Comparison of ENCODE assay signal across 8 mouse cellular contexts in the genomic region with DNA sequence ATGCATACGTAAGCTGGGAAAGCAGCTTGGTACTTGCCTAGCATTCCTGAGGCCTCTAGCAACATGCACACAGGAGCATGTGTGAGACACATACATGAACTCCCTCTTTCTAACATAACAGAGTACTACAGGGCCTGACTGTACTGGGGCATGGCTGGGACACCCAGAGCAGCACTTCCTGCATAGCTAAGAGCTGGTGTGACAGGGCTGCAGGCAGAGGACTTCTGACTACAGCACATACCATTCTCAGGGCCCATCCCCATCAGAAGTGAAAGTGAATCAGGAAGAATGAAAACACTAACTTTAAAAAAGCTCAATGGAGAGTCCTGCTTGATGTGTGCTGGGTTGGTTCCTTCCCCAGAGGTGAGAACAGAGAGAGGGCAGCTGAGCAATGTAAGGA.
A peak's percentile ranks its signal among the peaks of the same experiment; 100 is the strongest.
DNase-seq lines count a peak whose midpoint lies in the region; ATAC-seq and TF ChIP-seq lines count a peak whose summit lies in the region.

No protein-coding gene starts in this region.

- ATAC-seq in liver, postnatal 0 days, result no peak
- ATAC-seq in liver, embryonic 12.5 days, result no peak

- no peak for DNase-seq in liver, postnatal 0 days
- DNase-seq in c-Kit-positive CD71-negative TER-119-negative erythroid progenitor cells, embryonic 14.5 days (ENCODE audit: low read depth), result peak; percentile 7
- no peak for DNase-seq in limb, embryonic 10.5 days (ENCODE audit: low spot score)
- peak; percentile 53 for DNase-seq in splenic B cell, adult 2 months (ENCODE audit: low read depth, low spot score)
- no peak for DNase-seq in cerebellum, adult 11-12 months
- no peak for DNase-seq in right cerebral cortex, postnatal 25 days
- no peak for DNase-seq in gastrocnemius, postnatal 4 days (ENCODE audit: low spot score in 2 of 2)

- no peak overlapping the region for H3K9ac ChIP-seq in liver, postnatal 0 days (replicated peaks)
- no peak overlapping the region for H3K9ac ChIP-seq in liver, embryonic 12.5 days

- WGBS in liver, postnatal 0 days (ENCODE audit: insufficient replicate concordance), result 88% methylated on average over 1 of the region's 1 CpGs
- 74% methylated on average over 1 of the region's 1 CpGs for WGBS in liver, embryonic 12.5 days (ENCODE audit: insufficient replicate concordance)
- WGBS in limb, embryonic 10.5 days, result 81% methylated on average over 1 of the region's 1 CpGs

- peak; percentile 9; the same call in 1 of the 2 replicates for TF ChIP-seq CTCF in liver, postnatal 0 days (IDR thresholded peaks at IDR 0.05; ENCODE audit: low read depth)

- H3K27me3 ChIP-seq in liver, postnatal 0 days (ENCODE audit: insufficient read depth, low read length), result no peaks in the 10 kb centered on the region
- H3K27me3 ChIP-seq in liver, embryonic 12.5 days (replicated peaks), result no peaks in the 10 kb centered on the region
- no peaks in the 10 kb centered on the region for H3K27me3 ChIP-seq in limb, embryonic 10.5 days (ENCODE audit: low read depth, poor library complexity, severe bottlenecking)
- H3K27me3 ChIP-seq in splenic B cell, adult 2 months (ENCODE audit: control insufficient read depth, insufficient read depth, low read length, poor library complexity, severe bottlenecking), result no peaks in the 10 kb centered on the region

- no peak for TF ChIP-seq EP300 in liver, postnatal 0 days (IDR thresholded peaks at IDR 0.05; ENCODE audit: low read depth)

- no peaks in the 10 kb centered on the region; the same call in 1 of the 2 replicates for H3K4me1 ChIP-seq in liver, postnatal 0 days (ENCODE audit: insufficient read depth)
- 0 out of 2 replicates have a peak, but pooled peaks cover 5% of the 10 kb centered on the region for H3K4me1 ChIP-seq in liver, embryonic 12.5 days
- H3K4me1 ChIP-seq in limb, embryonic 10.5 days, result peaks cover 57% of the 10 kb centered on the region

- no peak overlapping the region for H3K4me2 ChIP-seq in liver, postnatal 0 days (ENCODE audit: low read depth, low read length)
- H3K4me2 ChIP-seq in liver, embryonic 12.5 days, result no peak overlapping the region

- H3K4me3 ChIP-seq in liver, postnatal 0 days (ENCODE audit: low read depth, low read length), result no peak overlapping the region
- H3K4me3 ChIP-seq in liver, embryonic 12.5 days, result no peak overlapping the region
- no peak overlapping the region for H3K4me3 ChIP-seq in limb, embryonic 10.5 days

- H3K27ac ChIP-seq in liver, postnatal 0 days (ENCODE audit: low read depth), result no peak overlapping the region
- H3K27ac ChIP-seq in liver, embryonic 12.5 days, result no peak overlapping the region
- H3K27ac ChIP-seq in limb, embryonic 10.5 days, result peak overlapping the region; percentile 25; the same call in 1 of the 2 replicates

- H3K36me3 ChIP-seq in liver, postnatal 0 days (replicated peaks; ENCODE audit: insufficient read depth, low read length), result no peaks in the 10 kb centered on the region
- no peaks in the 10 kb centered on the region for H3K36me3 ChIP-seq in liver, embryonic 12.5 days
- peaks cover 20% of the 10 kb centered on the region for H3K36me3 ChIP-seq in limb, embryonic 10.5 days
- H3K36me3 ChIP-seq in splenic B cell, adult 2 months (ENCODE audit: control insufficient read depth, insufficient read depth, low read length, poor library complexity, severe bottlenecking), result peaks cover 6% of the 10 kb centered on the region

- no peaks in the 10 kb centered on the region for H3K9me3 ChIP-seq in liver, postnatal 0 days (ENCODE audit: low read length)
- no peaks in the 10 kb centered on the region for H3K9me3 ChIP-seq in liver, embryonic 12.5 days (replicated peaks)
- H3K9me3 ChIP-seq in limb, embryonic 10.5 days (replicated peaks), result no peaks in the 10 kb centered on the region

Comparison
In these comparisons a context has a peak if more than half of its experiments do, and no peak if none do; other contexts are left out.
1. DNase-seq: peak in c-Kit-positive CD71-negative TER-119-negative erythroid progenitor cells, embryonic 14.5 days (single experiment) and splenic B cell, adult 2 months (single experiment); none in liver, postnatal 0 days (single experiment), limb, embryonic 10.5 days (single experiment), cerebellum, adult 11-12 months (single experiment), right cerebral cortex, postnatal 25 days (single experiment) and gastrocnemius, postnatal 4 days (0 of 2).